Mouse (Mus musculus): ENCODE measurements around the gene Zfp280b. TPM values are rescaled to one million over a fixed set of nuclear protein-coding genes. Genes with fewer than 3 reads are reported as not detected.
A peak's percentile ranks its signal among the peaks of the same experiment; 100 is the strongest.

The Zfp280b gene
- polyA plus RNA-seq, 1 experiment from 2014 or later, result 11.3 TPM

DNA sequence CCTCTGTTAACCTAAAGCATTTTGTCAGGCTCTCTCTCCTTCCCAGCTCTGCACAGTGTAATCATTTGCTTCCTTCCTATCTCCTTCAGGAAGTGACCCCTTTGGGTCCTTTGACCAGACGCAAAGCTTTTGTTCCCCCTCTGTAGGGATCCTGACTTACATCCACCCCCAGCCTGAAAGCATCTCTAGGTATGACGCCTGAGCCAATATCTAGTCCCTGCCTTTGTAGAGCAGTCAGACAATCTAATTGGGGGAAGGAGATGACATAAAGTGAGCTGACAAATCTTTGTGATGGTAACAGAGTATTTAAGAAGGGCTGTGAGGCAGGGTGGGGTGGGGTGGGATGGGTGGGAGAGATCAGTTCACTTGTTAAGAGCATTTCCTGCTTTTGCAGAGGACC is 29.8 kb upstream of the Zfp280b start:
- Histone ChIP-seq H3K36me3 (ENCODE audit: control insufficient read depth, insufficient read depth) (no peaks in the 10 kb centered on the region), H3K9ac (ENCODE audit: low read depth, low read length) (no peak overlapping the region), H3K4me1 (ENCODE audit: control insufficient read depth, low read depth, low read length) (no peaks in the 10 kb centered on the region), H3K9me3 (replicated peaks; ENCODE audit: control insufficient read depth, low read length) (no peaks in the 10 kb centered on the region), H3K27me3 (ENCODE audit: control insufficient read depth, insufficient read depth, low read depth, low read length) (no peaks in the 10 kb centered on the region), H3K4me3 (ENCODE audit: low read depth, low read length) (no peak overlapping the region), H3K4me2 (ENCODE audit: low read depth, low read length) (no peak overlapping the region), H3K27ac (ENCODE audit: low read length) (no peak overlapping the region)
- 35% methylated on average over 2 of the region's 2 CpGs for WGBS (ENCODE audit: insufficient replicate concordance)
- no peak for ATAC-seq (ENCODE audit: low read depth)

DNA sequence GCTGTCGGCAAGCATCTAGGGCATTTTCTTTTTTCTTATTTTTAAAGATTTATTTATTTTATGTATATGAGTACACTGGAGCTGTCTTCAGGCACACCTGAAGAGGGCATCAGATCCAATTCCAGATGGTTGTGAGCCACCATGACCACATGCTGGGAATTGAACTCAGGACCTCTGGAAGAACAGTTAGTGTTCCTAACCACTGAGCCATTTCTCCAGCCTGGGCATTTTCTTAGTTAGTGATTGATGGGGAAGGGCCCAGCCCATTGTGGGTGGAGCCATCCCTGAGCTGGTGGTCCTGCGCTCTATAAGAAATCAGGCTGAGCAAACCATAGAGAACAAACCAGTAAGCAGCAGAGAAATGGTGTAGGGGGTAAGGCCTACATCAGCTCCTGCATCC is 29.2 kb upstream of the Zfp280b start:
- H3K27me3 ChIP-seq (ENCODE audit: control insufficient read depth, insufficient read depth, low read depth, low read length), result no peaks in the 10 kb centered on the region
- no peaks in the 10 kb centered on the region for H3K4me1 ChIP-seq (ENCODE audit: control insufficient read depth, low read depth, low read length)
- ATAC-seq (ENCODE audit: low read depth), result no peak
- H3K4me2 ChIP-seq (ENCODE audit: low read depth, low read length), result no peak overlapping the region
- no peak overlapping the region for H3K27ac ChIP-seq (ENCODE audit: low read length)
- H3K9me3 ChIP-seq (replicated peaks; ENCODE audit: control insufficient read depth, low read length), result no peaks in the 10 kb centered on the region
- no peaks in the 10 kb centered on the region for H3K36me3 ChIP-seq (ENCODE audit: control insufficient read depth, insufficient read depth)
- H3K4me3 ChIP-seq (ENCODE audit: low read depth, low read length), result no peak overlapping the region
- 79% methylated on average over 2 of the region's 2 CpGs for WGBS (ENCODE audit: insufficient replicate concordance)
- no peak overlapping the region for H3K9ac ChIP-seq (ENCODE audit: low read depth, low read length)

DNA sequence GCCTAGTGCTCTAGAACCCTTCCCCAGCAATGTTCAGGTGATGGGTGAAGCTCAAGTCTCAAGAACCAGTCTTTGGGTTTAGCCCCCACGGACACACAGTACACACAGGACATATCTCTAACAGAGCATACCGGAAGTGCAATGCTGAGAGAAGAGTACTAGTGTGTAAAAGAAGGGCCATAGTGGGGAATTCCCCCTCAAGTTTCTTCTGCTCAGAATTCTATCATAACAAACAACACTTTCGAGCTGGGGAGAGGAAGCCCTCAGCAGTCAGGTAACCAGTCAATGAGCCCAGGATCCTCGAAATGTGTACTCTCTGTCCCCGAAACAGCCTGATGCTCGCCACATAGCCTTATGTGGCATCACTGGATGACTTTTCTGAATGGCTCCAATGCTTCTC is 26.1 kb upstream of the Zfp280b start:
- Histone ChIP-seq H3K9me3 (replicated peaks; ENCODE audit: control insufficient read depth, low read length) (no peaks in the 10 kb centered on the region), H3K27me3 (ENCODE audit: control insufficient read depth, insufficient read depth, low read depth, low read length) (no peaks in the 10 kb centered on the region), H3K4me3 (ENCODE audit: low read depth, low read length) (no peak overlapping the region), H3K27ac (ENCODE audit: low read length) (no peak overlapping the region), H3K4me2 (ENCODE audit: low read depth, low read length) (no peak overlapping the region), H3K4me1 (ENCODE audit: control insufficient read depth, low read depth, low read length) (no peaks in the 10 kb centered on the region), H3K9ac (ENCODE audit: low read depth, low read length) (no peak overlapping the region), H3K36me3 (ENCODE audit: control insufficient read depth, insufficient read depth) (no peaks in the 10 kb centered on the region)
- no peak for ATAC-seq (ENCODE audit: low read depth)
- 60% methylated on average over 6 of the region's 6 CpGs for WGBS (ENCODE audit: insufficient replicate concordance)

DNA sequence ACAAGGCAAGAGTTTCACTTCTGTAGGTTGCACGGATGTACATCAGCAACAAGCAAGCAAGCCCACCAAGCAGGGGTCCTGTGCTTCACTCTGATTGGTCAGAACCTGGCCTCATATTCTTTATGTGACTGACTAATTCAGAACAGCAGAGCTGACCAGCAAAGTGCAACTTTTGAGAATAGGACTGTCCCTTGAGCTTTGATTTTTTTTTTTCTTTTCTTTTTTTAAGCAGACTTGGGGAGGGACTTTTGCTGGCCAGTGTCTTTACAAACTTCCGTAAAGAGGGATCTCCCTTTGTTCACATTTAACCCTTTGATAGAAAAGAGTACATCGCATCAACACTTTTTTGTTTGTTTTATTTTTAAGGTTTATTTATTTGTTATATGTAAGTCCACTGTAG is 22.6 kb upstream of the Zfp280b start:
- H3K9me3 ChIP-seq (replicated peaks; ENCODE audit: control insufficient read depth, low read length), result no peaks in the 10 kb centered on the region
- ATAC-seq (ENCODE audit: low read depth), result no peak
- no peaks in the 10 kb centered on the region for H3K4me1 ChIP-seq (ENCODE audit: control insufficient read depth, low read depth, low read length)
- no peaks in the 10 kb centered on the region for H3K27me3 ChIP-seq (ENCODE audit: control insufficient read depth, insufficient read depth, low read depth, low read length)
- H3K4me2 ChIP-seq (ENCODE audit: low read depth, low read length), result no peak overlapping the region
- H3K4me3 ChIP-seq (ENCODE audit: low read depth, low read length), result no peak overlapping the region
- 65% methylated on average over 3 of the region's 3 CpGs for WGBS (ENCODE audit: insufficient replicate concordance)
- H3K27ac ChIP-seq (ENCODE audit: low read length), result no peak overlapping the region
- no peak overlapping the region for H3K9ac ChIP-seq (ENCODE audit: low read depth, low read length)
- no peaks in the 10 kb centered on the region for H3K36me3 ChIP-seq (ENCODE audit: control insufficient read depth, insufficient read depth)

DNA sequence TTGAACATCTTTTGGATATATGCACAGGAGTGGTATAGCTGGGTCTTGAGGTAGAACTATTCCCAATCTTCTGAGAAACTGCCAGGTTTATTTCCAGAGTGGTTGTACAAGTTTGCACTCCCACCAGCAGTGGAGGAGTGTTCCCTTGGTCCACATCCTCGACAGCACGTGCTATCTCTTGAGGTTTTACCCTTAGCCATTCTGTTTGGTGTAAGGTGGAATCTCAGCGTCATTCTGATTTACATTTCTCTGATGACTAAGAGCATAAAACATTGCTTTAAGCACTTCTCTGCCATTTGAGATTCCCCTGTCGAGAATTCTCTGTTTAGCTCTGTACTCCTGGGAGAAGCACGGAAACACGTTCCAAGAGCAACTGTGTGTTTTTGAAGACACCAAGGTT is 19.5 kb upstream of the Zfp280b start:
- WGBS (ENCODE audit: insufficient replicate concordance), result 65% methylated on average over 6 of the region's 6 CpGs
- no peak overlapping the region for H3K4me3 ChIP-seq (ENCODE audit: low read depth, low read length)
- ATAC-seq (ENCODE audit: low read depth), result no peak

DNA sequence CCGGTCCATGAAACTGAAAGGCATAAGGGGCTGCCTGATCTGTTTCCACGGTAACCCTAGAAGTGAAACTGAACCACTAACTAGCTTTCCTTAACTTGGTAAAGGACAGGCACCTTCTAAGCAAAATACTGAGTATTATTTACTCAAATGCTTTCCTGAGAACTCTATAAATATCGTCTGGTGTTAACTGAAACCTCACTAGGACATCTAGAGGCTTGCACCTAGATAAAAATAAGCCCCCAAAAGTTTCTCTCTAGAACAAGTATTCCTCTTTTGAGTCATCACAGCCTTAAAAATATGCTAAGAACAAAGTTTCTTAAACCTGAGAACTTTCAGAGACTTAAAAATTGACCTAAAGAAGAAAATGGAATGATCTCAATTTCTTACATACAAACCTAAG is 15.6 kb upstream of the Zfp280b start:
- Histone ChIP-seq H3K27ac (ENCODE audit: low read length) (no peak overlapping the region), H3K9ac (ENCODE audit: low read depth, low read length) (no peak overlapping the region), H3K9me3 (replicated peaks; ENCODE audit: control insufficient read depth, low read length) (no peaks in the 10 kb centered on the region), H3K4me3 (ENCODE audit: low read depth, low read length) (no peak overlapping the region), H3K4me1 (ENCODE audit: control insufficient read depth, low read depth, low read length) (peaks cover under 1% of the 10 kb centered on the region; the same call in 1 of the 2 replicates), H3K36me3 (ENCODE audit: control insufficient read depth, insufficient read depth) (no peaks in the 10 kb centered on the region), H3K4me2 (ENCODE audit: low read depth, low read length) (no peak overlapping the region), H3K27me3 (ENCODE audit: control insufficient read depth, insufficient read depth, low read depth, low read length) (no peaks in the 10 kb centered on the region)
- no peak for ATAC-seq (ENCODE audit: low read depth)
- 67% methylated on average over 3 of the region's 3 CpGs for WGBS (ENCODE audit: insufficient replicate concordance)

More for the DNA sequence above, 19.5 kb upstream of the Zfp280b start:
- Histone ChIP-seq H3K9me3 (replicated peaks; ENCODE audit: control insufficient read depth, low read length) (no peaks in the 10 kb centered on the region), H3K27ac (ENCODE audit: low read length) (no peak overlapping the region), H3K27me3 (ENCODE audit: control insufficient read depth, insufficient read depth, low read depth, low read length) (no peaks in the 10 kb centered on the region), H3K9ac (ENCODE audit: low read depth, low read length) (no peak overlapping the region), H3K4me2 (ENCODE audit: low read depth, low read length) (no peak overlapping the region), H3K4me1 (ENCODE audit: control insufficient read depth, low read depth, low read length) (no peaks in the 10 kb centered on the region), H3K36me3 (ENCODE audit: control insufficient read depth, insufficient read depth) (no peaks in the 10 kb centered on the region)

DNA sequence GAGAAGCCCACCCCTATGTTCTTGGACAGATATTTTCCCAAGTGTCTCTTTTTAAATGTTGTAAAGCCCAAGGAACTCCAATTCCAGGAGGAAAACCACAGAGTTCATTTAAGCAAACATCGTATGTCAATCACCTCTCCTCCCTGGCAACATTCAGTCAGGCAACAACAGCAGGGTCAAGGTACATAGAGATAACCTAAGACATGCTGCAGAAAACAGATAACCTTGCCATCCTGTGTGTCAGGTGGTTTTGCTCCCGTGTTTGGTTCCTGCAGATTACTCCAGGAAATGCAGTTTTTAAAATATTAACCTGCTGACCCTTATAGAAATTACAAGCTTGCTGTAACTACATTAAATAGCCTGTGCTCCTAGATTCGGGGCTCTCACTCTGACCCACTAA is 10.7 kb upstream of the Zfp280b start:
- WGBS (ENCODE audit: insufficient replicate concordance), result 16% methylated on average over 3 of the region's 3 CpGs
- H3K27me3 ChIP-seq (ENCODE audit: control insufficient read depth, insufficient read depth, low read depth, low read length), result no peaks in the 10 kb centered on the region
- peaks cover 3% of the 10 kb centered on the region; the same call in 1 of the 2 replicates for H3K4me1 ChIP-seq (ENCODE audit: control insufficient read depth, low read depth, low read length)
- no peaks in the 10 kb centered on the region for H3K36me3 ChIP-seq (ENCODE audit: control insufficient read depth, insufficient read depth)
- H3K4me2 ChIP-seq (ENCODE audit: low read depth, low read length), result no peak overlapping the region
- H3K9ac ChIP-seq (ENCODE audit: low read depth, low read length), result no peak overlapping the region
- H3K9me3 ChIP-seq (replicated peaks; ENCODE audit: control insufficient read depth, low read length), result no peaks in the 10 kb centered on the region
- peak; percentile 43; the same call in 1 of the 2 replicates for ATAC-seq (ENCODE audit: low read depth)
- H3K4me3 ChIP-seq (ENCODE audit: low read depth, low read length), result no peak overlapping the region
- no peak overlapping the region for H3K27ac ChIP-seq (ENCODE audit: low read length)

DNA sequence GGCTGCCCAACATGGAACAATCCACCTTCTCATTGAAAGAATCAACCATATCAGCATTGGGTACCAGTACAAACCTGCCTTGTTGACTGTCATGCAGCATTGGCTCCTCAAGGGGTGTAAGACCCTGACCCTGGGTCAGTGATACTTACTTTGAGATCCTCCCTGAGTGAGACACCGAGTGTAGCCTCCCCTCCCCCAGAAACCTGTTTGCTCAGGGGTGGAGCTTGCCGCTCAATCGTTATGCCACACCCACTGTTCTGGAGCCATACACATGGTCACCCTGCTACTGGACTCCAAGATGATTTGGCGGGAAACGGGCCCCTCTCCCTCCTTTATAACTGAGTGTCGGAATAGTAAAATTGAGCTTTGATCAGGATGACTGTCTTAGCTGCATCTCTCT is 8.5 kb upstream of the Zfp280b start:
- no peak overlapping the region for H3K27ac ChIP-seq (ENCODE audit: low read length)
- H3K4me3 ChIP-seq (ENCODE audit: low read depth, low read length), result no peak overlapping the region
- no peak overlapping the region for H3K9ac ChIP-seq (ENCODE audit: low read depth, low read length)
- no peaks in the 10 kb centered on the region for H3K27me3 ChIP-seq (ENCODE audit: control insufficient read depth, insufficient read depth, low read depth, low read length)
- WGBS (ENCODE audit: insufficient replicate concordance), result 67% methylated on average over 6 of the region's 6 CpGs
- H3K4me1 ChIP-seq (ENCODE audit: control insufficient read depth, low read depth, low read length), result peaks cover 3% of the 10 kb centered on the region; the same call in 1 of the 2 replicates
- no peaks in the 10 kb centered on the region for H3K9me3 ChIP-seq (replicated peaks; ENCODE audit: control insufficient read depth, low read length)
- H3K36me3 ChIP-seq (ENCODE audit: control insufficient read depth, insufficient read depth), result no peaks in the 10 kb centered on the region
- H3K4me2 ChIP-seq (ENCODE audit: low read depth, low read length), result no peak overlapping the region
- ATAC-seq (ENCODE audit: low read depth), result no peak

DNA sequence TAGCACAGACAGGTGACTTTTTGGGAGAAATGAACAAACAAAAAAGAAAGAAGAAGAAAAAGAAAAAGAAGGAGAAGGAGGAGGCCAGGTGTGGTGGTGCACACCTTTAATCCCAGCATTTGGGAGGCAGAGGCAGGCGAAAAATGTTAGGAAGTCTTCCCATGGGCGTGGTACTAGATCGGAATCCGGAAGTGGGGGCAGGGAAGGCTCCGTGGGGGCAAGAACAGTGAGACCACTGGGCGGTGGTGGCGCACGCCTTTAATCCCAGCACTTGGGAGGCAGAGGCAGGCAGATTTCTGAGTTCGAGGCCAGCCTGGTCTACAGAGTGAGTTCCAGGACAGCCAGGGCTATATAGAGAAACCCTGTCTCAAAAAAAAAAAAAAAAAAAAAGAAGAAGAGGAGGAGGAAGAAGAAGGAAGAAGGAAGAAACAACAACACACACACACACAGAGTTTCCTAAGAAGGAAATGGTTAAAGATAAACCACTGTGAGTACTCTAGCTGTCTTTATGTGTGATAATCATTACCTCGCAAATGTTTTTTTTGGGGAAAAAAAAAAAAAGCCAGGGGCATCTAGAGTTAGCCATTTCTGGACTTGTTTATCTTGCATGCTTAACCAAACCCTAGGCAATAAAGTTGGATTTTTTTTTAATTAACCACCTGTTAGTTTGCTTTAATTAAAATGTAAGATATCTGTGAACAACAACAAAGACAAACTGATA is 6.8 kb upstream of the Zfp280b start:
- no peaks in the 10 kb centered on the region for H3K27me3 ChIP-seq (ENCODE audit: control insufficient read depth, insufficient read depth, low read depth, low read length)
- peaks cover 3% of the 10 kb centered on the region; the same call in 1 of the 2 replicates for H3K4me1 ChIP-seq (ENCODE audit: control insufficient read depth, low read depth, low read length)
- H3K36me3 ChIP-seq (ENCODE audit: control insufficient read depth, insufficient read depth), result no peaks in the 10 kb centered on the region
- H3K4me3 ChIP-seq (ENCODE audit: low read depth, low read length), result no peak overlapping the region
- H3K4me2 ChIP-seq (ENCODE audit: low read depth, low read length), result no peak overlapping the region
- H3K9me3 ChIP-seq (replicated peaks; ENCODE audit: control insufficient read depth, low read length), result no peaks in the 10 kb centered on the region
- no peak overlapping the region for H3K27ac ChIP-seq (ENCODE audit: low read length)
- no peak for ATAC-seq (ENCODE audit: low read depth)
- 74% methylated on average over 10 of the region's 10 CpGs for WGBS (ENCODE audit: insufficient replicate concordance)
- no peak overlapping the region for H3K9ac ChIP-seq (ENCODE audit: low read depth, low read length)

Data from liver, embryonic 16.5 days (tissue).